9 mouse cellular contexts compared by ENCODE assay signal in the genomic region with DNA sequence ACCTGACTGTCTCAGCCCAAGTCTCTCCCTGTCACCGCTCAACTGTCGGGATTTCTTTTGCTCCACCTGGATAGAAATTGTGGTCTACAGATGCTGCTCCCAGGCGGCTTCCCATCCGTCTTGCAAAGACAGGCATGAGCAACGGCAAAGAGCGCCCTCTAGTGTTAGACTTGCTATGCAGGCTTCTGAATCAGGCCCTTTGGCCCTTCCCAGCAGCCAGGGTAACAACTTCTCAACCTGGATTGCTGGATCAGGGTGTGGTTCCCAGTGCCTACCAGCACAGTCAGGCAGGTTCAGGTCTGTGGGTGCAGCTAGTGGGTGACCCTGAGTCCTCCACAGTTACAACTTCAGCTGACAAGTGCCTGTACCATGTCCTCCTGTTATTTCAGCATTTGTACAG. TPM values are rescaled to one million over a fixed set of nuclear protein-coding genes. Genes with fewer than 3 reads are reported as not detected.
DNase-seq lines count a peak whose midpoint lies in the region; ATAC-seq and TF ChIP-seq lines count a peak whose summit lies in the region.
"Had no signal": no experiment of that assay in that cellular context is flagged by ENCODE, and none has a peak within 500 bp of the region (broad histone marks: within the 10 kb centered on the region; RNA-seq: fewer than 3 reads in every experiment).

No protein-coding gene starts in this region.

- ATAC-seq in lung, embryonic 16.5 days (ENCODE audit: low read depth), result peak; percentile 61
- ATAC-seq in activated CD4-positive, CD25-positive, alpha-beta regulatory T cell, adult 4 months, result no peak

- no peak overlapping the region for H3K4me3 ChIP-seq in C2C12 (ENCODE audit: insufficient read depth, poor library complexity, severe bottlenecking)
- no peak overlapping the region for H3K4me3 ChIP-seq in lung, embryonic 16.5 days (ENCODE audit: low read length)
- H3K4me3 ChIP-seq: limb, embryonic 12.5 days had no signal

- DNase-seq in NIH3T3 (ENCODE audit: low read depth), result peak; percentile 93
- DNase-seq in cerebellum, adult 9-10 months, result peak; percentile 79
- peak; percentile 28 to 29 for DNase-seq in gastrocnemius, adult 8-10 months (ENCODE audit: low spot score in 2 of 2)
- DNase-seq in large intestine, adult 2 months (ENCODE audit: low read depth, low spot score), result peak; percentile 80
- DNase-seq in right cerebral cortex, postnatal 14 days, result peak; percentile 80

- H3K27ac ChIP-seq in lung, embryonic 16.5 days (ENCODE audit: low read length), result no peak overlapping the region
- H3K27ac ChIP-seq: limb, embryonic 12.5 days had no signal

- no peak overlapping the region for H3K4me2 ChIP-seq in lung, embryonic 16.5 days (ENCODE audit: low read depth, low read length)
- H3K4me2 ChIP-seq: limb, embryonic 12.5 days had no signal

- H3K9me3 ChIP-seq in lung, embryonic 16.5 days (ENCODE audit: control insufficient read depth, low read length), result no peaks in the 10 kb centered on the region
- H3K9me3 ChIP-seq: limb, embryonic 12.5 days had no signal

- H3K9ac ChIP-seq in lung, embryonic 16.5 days (ENCODE audit: low read length), result no peak overlapping the region
- H3K9ac ChIP-seq: limb, embryonic 12.5 days had no signal

- TF ChIP-seq CTCF in C2C12 (IDR thresholded peaks at IDR 0.05; ENCODE audit: control insufficient read depth, insufficient read depth, insufficient read length), result peak; percentile 76

- H3K4me1 ChIP-seq in lung, embryonic 16.5 days (replicated peaks; ENCODE audit: control insufficient read depth, insufficient read depth, low read length), result no peaks in the 10 kb centered on the region

- H3K79me2 ChIP-seq in C2C12 (ENCODE audit: control insufficient read depth, insufficient read depth), result no peaks in the 10 kb centered on the region

- H3K36me3 ChIP-seq in C2C12 (ENCODE audit: control insufficient read depth, insufficient read depth), result no peaks in the 10 kb centered on the region
- no peaks in the 10 kb centered on the region for H3K36me3 ChIP-seq in lung, embryonic 16.5 days (ENCODE audit: control insufficient read depth, insufficient read depth, low read length)

- H3K79me3 ChIP-seq in C2C12 (ENCODE audit: low read depth), result no peaks in the 10 kb centered on the region

- no peak overlapping the region for H3ac ChIP-seq in C2C12 (ENCODE audit: control insufficient read depth, insufficient read length, low read depth)

- 2% methylated on average over 6 of the region's 6 CpGs for WGBS in large intestine, adult 2 months
- 1% methylated on average over 6 of the region's 6 CpGs for WGBS in lung, embryonic 16.5 days

- H3K27me3 ChIP-seq in C2C12 (ENCODE audit: control insufficient read depth, insufficient read depth, insufficient read length), result no peaks in the 10 kb centered on the region
- H3K27me3 ChIP-seq in lung, embryonic 16.5 days (ENCODE audit: control insufficient read depth, insufficient read depth, low read depth, low read length), result no peaks in the 10 kb centered on the region
- H3K27me3 ChIP-seq: limb, embryonic 12.5 days had no signal

TF ChIP-seq in C2C12, 6 proteins besides CTCF, POLR2A, EP300 and RAD21:
- TF ChIP-seq USF1 (IDR thresholded peaks at IDR 0.05; ENCODE audit: low read depth) (no peak), MYOG (IDR thresholded peaks at IDR 0.05; ENCODE audit: control insufficient read depth, extremely low read depth, insufficient read length) (no peak), CEBPB (IDR thresholded peaks at IDR 0.05; ENCODE audit: low read depth) (no peak), MYOD1 (IDR thresholded peaks at IDR 0.05; ENCODE audit: control insufficient read depth, insufficient read length, low read depth) (no peak), FOSL1 (IDR thresholded peaks at IDR 0.05; ENCODE audit: insufficient read depth, low read length, poor library complexity, severe bottlenecking) (no peak)

RNA-seq across cellular contexts. Expression of a gene that starts 23.9 kb away (rescaled TPM):
- not detected for polyA plus RNA-seq in C2C12 (2012; fragmentation: generic; extraction: Trizol)
- not detected for total RNA-seq in gastrocnemius, adult 8-10 months (2022)
- polyA plus RNA-seq in large intestine, adult 2 months (2012; rRNA removed), result not detected in 2 replicates
- not detected in 2 replicates for polyA plus RNA-seq in lung, embryonic 16.5 days (2015; fragmentation: Nextera tagmentation; extraction: Ambion mirVana)
- polyA plus RNA-seq in activated CD4-positive, CD25-positive, alpha-beta regulatory T cell, adult 4 months (2017; shearing (Covaris generic)), result not detected
- polyA plus RNA-seq: limb, embryonic 12.5 days had no signal

RNA-seq across cellular contexts. Expression of a gene that starts 32.9 kb away (rescaled TPM):
- 37.7 TPM for polyA plus RNA-seq in C2C12 (2012; fragmentation: generic; extraction: Trizol)
- 100 to 1,000 TPM in 1 of 4 experiments, 10 to 100 TPM in 3; 73.1 to 119 (median 84.5) TPM for total RNA-seq in gastrocnemius, adult 8-10 months (2022)
- polyA plus RNA-seq in large intestine, adult 2 months (2012; rRNA removed), result 289 and 323 TPM in 2 replicates
- 19.9 and 20.4 TPM in 2 replicates for polyA plus RNA-seq in lung, embryonic 16.5 days (2015; fragmentation: Nextera tagmentation; extraction: Ambion mirVana)
- under 1 TPM; 0.61 to 0.92 TPM for polyA plus RNA-seq in activated CD4-positive, CD25-positive, alpha-beta regulatory T cell, adult 4 months (2017; shearing (Covaris generic))

Comparison
In these comparisons a context has a peak if more than half of its experiments do, and no peak if none do; other contexts are left out.
1. DNase-seq: peak in every context shown above with its lines; median percentile 93 in NIH3T3; 80 in large intestine, adult 2 months; 80 in right cerebral cortex, postnatal 14 days; 79 in cerebellum, adult 9-10 months; 28 in gastrocnemius, adult 8-10 months.
2. RNA of a gene that starts 32.9 kb away (polyA plus RNA-seq): 289 to 323 TPM in large intestine, adult 2 months, 37.7 TPM in C2C12 (single experiment) and 19.9 to 20.4 TPM in lung, embryonic 16.5 days; 0.61 to 0.92 TPM in activated CD4-positive, CD25-positive, alpha-beta regulatory T cell, adult 4 months; every median in the first group is over 10 times any median in the second.